Mouse (Mus musculus) embryonic fibroblast, embryonic 13.5 days (primary cell): ENCODE results near the gene Celf2.

ENCODE experiments used
- CTCF ChIP-seq: IDR thresholded peaks from 2 replicates; pipeline ENCODE4 v1.5.1; 2011; ENCODE audit warnings: mild to moderate bottlenecking, control low read depth, low read length, moderate library complexity, borderline replicate concordance; ENCODE audit not compliant: insufficient read depth
- POLR2A ChIP-seq: IDR thresholded peaks from 2 replicates; pipeline ENCODE4 v1.6.1; 2011; ENCODE audit warnings: low read depth, mild to moderate bottlenecking, control low read depth, low read length, moderate library complexity

- TF ChIP-seq CTCF (no peak), POLR2A (no peak)
Observed at GRCm38 (mm10) chr2:7090496-7090895, 418.9 kb downstream of the Celf2 start.
